Comparison of ENCODE assay signal across 8 mouse cellular contexts in genomic region chr16:11175100-11175488, GRCm38 (mm10). TPM values are rescaled to one million over a fixed set of nuclear protein-coding genes. Genes with fewer than 3 reads are reported as not detected.
DNase-seq lines count a peak whose midpoint lies in the region; ATAC-seq and TF ChIP-seq lines count a peak whose summit lies in the region.

No protein-coding gene starts in this region.

- DNase-seq in layer of hippocampus, adult 2 months (ENCODE audit: low spot score in 2 of 2) = no peak
- no peak for DNase-seq in layer of hippocampus, adult 11-12 months (ENCODE audit: low spot score)
- DNase-seq in intestine, embryonic 14.5 days (ENCODE audit: low spot score) = no peak
- no peak for DNase-seq in layer of hippocampus, postnatal 10 days (ENCODE audit: low spot score in 2 of 2)
- DNase-seq in cerebellum, postnatal 4 days (ENCODE audit: low spot score in 2 of 2) = no peak

- H3K9ac ChIP-seq in intestine, embryonic 14.5 days (ENCODE audit: low read length) = peak overlapping the region; percentile 85
- H3K9ac ChIP-seq in neural tube, embryonic 12.5 days = peak overlapping the region; percentile 88

- no peaks in the 10 kb centered on the region for H3K9me3 ChIP-seq in intestine, embryonic 14.5 days (ENCODE audit: control insufficient read depth, low read length)
- H3K9me3 ChIP-seq in neural tube, embryonic 12.5 days = no peaks in the 10 kb centered on the region

- H3K4me2 ChIP-seq in intestine, embryonic 14.5 days (ENCODE audit: low read length) = peak overlapping the region; percentile 84
- H3K4me2 ChIP-seq in neural tube, embryonic 12.5 days (replicated peaks) = peak overlapping the region; percentile 88

- TF ChIP-seq CTCF in layer of hippocampus, adult 2 months (conservative IDR thresholded peaks at IDR 0.05) = no peak
- TF ChIP-seq CTCF in cortical plate, adult 2 months (IDR thresholded peaks at IDR 0.05; ENCODE audit: extremely low read depth, insufficient read depth, low read length) = no peak

- 15% methylated on average over 9 of the region's 9 CpGs for WGBS in intestine, embryonic 14.5 days
- 14% methylated on average over 9 of the region's 9 CpGs for whole genome bisulfite sequencing in neural tube, embryonic 12.5 days

- peak overlapping the region; percentile 94 for H3K27ac ChIP-seq in layer of hippocampus, adult 2 months
- 0 out of 2 replicates have a peak overlapping the region, but pooled peaks have one; percentile 84 for H3K27ac ChIP-seq in cortical plate, adult 2 months (ENCODE audit: insufficient read depth, low read length)
- H3K27ac ChIP-seq in intestine, embryonic 14.5 days (ENCODE audit: low read depth) = peak overlapping the region; percentile 84; the same call in 1 of the 2 replicates
- H3K27ac ChIP-seq in neural tube, embryonic 12.5 days = no peak overlapping the region

- peaks cover 2% of the 10 kb centered on the region for H3K4me1 ChIP-seq in cortical plate, adult 2 months (ENCODE audit: control insufficient read depth, insufficient read depth, low read length)
- no peaks in the 10 kb centered on the region; the same call in none of the 2 replicates for H3K4me1 ChIP-seq in intestine, embryonic 14.5 days (replicated peaks; ENCODE audit: control insufficient read depth, insufficient read depth, low read length)
- H3K4me1 ChIP-seq in neural tube, embryonic 12.5 days = peaks cover 22% of the 10 kb centered on the region; the same call in 1 of the 2 replicates

- H3K36me3 ChIP-seq in intestine, embryonic 14.5 days (ENCODE audit: control insufficient read depth, insufficient read depth, low read length) = no peaks in the 10 kb centered on the region
- no peaks in the 10 kb centered on the region for H3K36me3 ChIP-seq in neural tube, embryonic 12.5 days

- no peak for TF ChIP-seq POLR2A in cortical plate, adult 2 months (IDR thresholded peaks at IDR 0.05; ENCODE audit: extremely low read depth, insufficient read depth, low read length)

- peak overlapping the region; percentile 99 for H3K4me3 ChIP-seq in layer of hippocampus, adult 2 months
- peak overlapping the region; percentile 72 for H3K4me3 ChIP-seq in cortical plate, adult 2 months (ENCODE audit: insufficient read depth, low read length)
- H3K4me3 ChIP-seq in intestine, embryonic 14.5 days (ENCODE audit: low read depth, low read length) = peak overlapping the region; percentile 97
- H3K4me3 ChIP-seq in neural tube, embryonic 12.5 days = peak overlapping the region; percentile 86

- H3K27me3 ChIP-seq in intestine, embryonic 14.5 days (replicated peaks; ENCODE audit: control insufficient read depth, insufficient read depth, low read length) = no peaks in the 10 kb centered on the region
- no peaks in the 10 kb centered on the region for H3K27me3 ChIP-seq in neural tube, embryonic 12.5 days (replicated peaks)

- no peak for ATAC-seq in intestine, embryonic 14.5 days (replicated peaks; ENCODE audit: low FRiP score, low TSS enrichment, low read depth)
- ATAC-seq in neural tube, embryonic 12.5 days (ENCODE audit: low FRiP score, low read depth) = no peak
- no peak for ATAC-seq in activated CD4-positive, CD25-positive, alpha-beta regulatory T cell, adult 4 months

RNA-seq across cellular contexts. Expression of gene Zc3h7a, which starts 1.1 kb away (rescaled TPM):
- 10 to 100 TPM; 74.5 to 96.1 TPM for total RNA-seq in layer of hippocampus, adult 2 months (2021)
- polyA plus RNA-seq in cortical plate, adult 2 months (2012; rRNA removed) = 76.4 and 77.7 TPM in 2 replicates
- 94.7 and 107 TPM in 2 replicates for polyA plus RNA-seq in intestine, embryonic 14.5 days (2014; fragmentation: Nextera tagmentation; extraction: Ambion mirVana)
- polyA plus RNA-seq in neural tube, embryonic 12.5 days (2016; fragmentation: Nextera tagmentation; extraction: Ambion mirVana) = 95.6 and 105 TPM in 2 replicates
- 10 to 100 TPM; 66.6 to 79.4 TPM for total RNA-seq in layer of hippocampus, postnatal 10 days (2021)
- polyA plus RNA-seq in activated CD4-positive, CD25-positive, alpha-beta regulatory T cell, adult 4 months (2017; shearing (Covaris generic)) = 100 to 1,000 TPM; 210 to 235 TPM

RNA-seq across cellular contexts. Expression of gene Rsl1d1, which starts 28.0 kb away (rescaled TPM):
- total RNA-seq in layer of hippocampus, adult 2 months (2021) = 10 to 100 TPM; 54.1 to 58.0 TPM
- 38.6 and 38.9 TPM in 2 replicates for polyA plus RNA-seq in cortical plate, adult 2 months (2012; rRNA removed)
- 216 and 230 TPM in 2 replicates for polyA plus RNA-seq in intestine, embryonic 14.5 days (2014; fragmentation: Nextera tagmentation; extraction: Ambion mirVana)
- polyA plus RNA-seq in neural tube, embryonic 12.5 days (2016; fragmentation: Nextera tagmentation; extraction: Ambion mirVana) = 179 and 191 TPM in 2 replicates
- 10 to 100 TPM; 58.0 to 62.6 TPM for total RNA-seq in layer of hippocampus, postnatal 10 days (2021)
- 100 to 1,000 TPM; 186 to 201 TPM for polyA plus RNA-seq in activated CD4-positive, CD25-positive, alpha-beta regulatory T cell, adult 4 months (2017; shearing (Covaris generic))

RNA-seq across cellular contexts. Expression of gene Txndc11, which starts 40.6 kb away (rescaled TPM):
- total RNA-seq in layer of hippocampus, adult 2 months (2021) = 10 to 100 TPM; 30.5 to 31.5 TPM
- polyA plus RNA-seq in cortical plate, adult 2 months (2012; rRNA removed) = 24.2 and 25.2 TPM in 2 replicates
- polyA plus RNA-seq in intestine, embryonic 14.5 days (2014; fragmentation: Nextera tagmentation; extraction: Ambion mirVana) = 34.8 and 39.2 TPM in 2 replicates
- 32.5 TPM in 2 replicates for polyA plus RNA-seq in neural tube, embryonic 12.5 days (2016; fragmentation: Nextera tagmentation; extraction: Ambion mirVana)
- 10 to 100 TPM; 36.5 to 39.1 TPM for total RNA-seq in layer of hippocampus, postnatal 10 days (2021)
- polyA plus RNA-seq in activated CD4-positive, CD25-positive, alpha-beta regulatory T cell, adult 4 months (2017; shearing (Covaris generic)) = 1 to 10 TPM; 7.9 to 8.2 TPM
